Mouse (Mus musculus): ENCODE data around the gene Tsc22d3. TPM values are rescaled to one million over a fixed set of nuclear protein-coding genes. Genes with fewer than 3 reads are reported as not detected.

The Tsc22d3 gene
- polyA plus RNA-seq (2014; fragmentation: Illumina TruSeq; extraction: RNeasy Lipid Tissue Mini Kit (QIAGEN cat#74804)) = 113 TPM

DNA sequence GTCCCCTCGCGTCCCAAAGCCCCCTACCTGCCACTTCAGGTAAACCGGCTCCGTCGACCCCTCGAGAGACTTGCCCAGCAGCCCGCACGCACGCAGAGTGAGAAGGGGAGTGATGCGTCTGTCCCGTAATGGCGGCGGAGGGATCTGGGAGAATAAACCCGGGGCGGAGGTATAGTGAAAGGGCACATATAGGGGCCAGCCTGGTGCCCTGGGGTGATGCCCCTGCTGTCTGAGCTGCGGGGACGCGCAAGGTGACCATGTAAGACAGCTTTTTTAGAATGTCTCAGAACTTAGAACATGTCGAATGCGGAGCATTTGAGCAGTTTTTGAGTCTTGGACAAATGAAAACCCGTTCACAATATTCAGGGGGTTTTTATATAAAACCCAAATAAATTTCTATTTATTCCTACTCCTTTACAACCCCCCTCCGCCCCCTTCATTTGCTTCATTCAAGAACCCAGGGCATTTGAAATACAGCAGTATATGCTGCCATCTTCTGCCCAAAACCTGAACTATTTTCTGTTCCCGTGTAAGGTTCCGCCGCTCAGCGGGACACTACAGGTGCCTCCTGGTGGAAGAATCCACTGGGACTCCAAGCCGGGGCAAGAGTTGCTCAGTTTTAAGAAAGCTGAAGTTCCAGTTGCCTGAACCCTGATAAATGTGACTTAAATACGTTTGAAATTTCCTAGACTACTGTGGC is at the start of gene Tsc22d3:
Gene Tsc22d3, minus strand, starts transcription at position 250 of the 700 bp plus-strand sequence.

Other genes starting within 250 kb of the Tsc22d3 start
- 81.9 TPM for gene Prps1, start 144.0 kb downstream of the Tsc22d3 start, polyA plus RNA-seq (2014; fragmentation: Illumina TruSeq; extraction: RNeasy Lipid Tissue Mini Kit (QIAGEN cat#74804))
- 58.9 TPM for gene Mid2, start 63.9 kb upstream of the Tsc22d3 start, polyA plus RNA-seq (2014; fragmentation: Illumina TruSeq; extraction: RNeasy Lipid Tissue Mini Kit (QIAGEN cat#74804))
- gene Tex13b, start 212.8 kb upstream of the Tsc22d3 start, polyA plus RNA-seq (2014; fragmentation: Illumina TruSeq; extraction: RNeasy Lipid Tissue Mini Kit (QIAGEN cat#74804)) = 0.26 TPM

All from ovary, adult 10 weeks (tissue).